Mouse (Mus musculus) spleen, adult 2 months (tissue): ENCODE measurements around the gene Stk17b.
"Not testable (repeated sequence)": the region's sequence is repeated elsewhere in the genome, so short reads cannot be mapped to it uniquely, and the experiment has no call there.

ENCODE experiments used
- CTCF ChIP-seq: fragments of 200-500 bp; IDR thresholded peaks from 2 replicates; pipeline ENCODE4 v1.5.1; 2011; ENCODE audit warnings: mild to moderate bottlenecking, inconsistent platforms; ENCODE audit not compliant: insufficient read depth, insufficient read length, insufficient replicate concordance; ENCODE audit errors: extremely low read depth
- POLR2A ChIP-seq: fragments of 200-500 bp; IDR thresholded peaks from 2 replicates; pipeline ENCODE4 v1.6.1; 2011; ENCODE audit warnings: low read depth, low read length, inconsistent platforms

GRCm38 (mm10) chr1:53709602-53710001, 75.4 kb downstream of the Stk17b start:
- not testable (repeated sequence) for TF ChIP-seq CTCF, POLR2A
